Comparison of ENCODE assay signal across 8 mouse cellular contexts in the genomic region with DNA sequence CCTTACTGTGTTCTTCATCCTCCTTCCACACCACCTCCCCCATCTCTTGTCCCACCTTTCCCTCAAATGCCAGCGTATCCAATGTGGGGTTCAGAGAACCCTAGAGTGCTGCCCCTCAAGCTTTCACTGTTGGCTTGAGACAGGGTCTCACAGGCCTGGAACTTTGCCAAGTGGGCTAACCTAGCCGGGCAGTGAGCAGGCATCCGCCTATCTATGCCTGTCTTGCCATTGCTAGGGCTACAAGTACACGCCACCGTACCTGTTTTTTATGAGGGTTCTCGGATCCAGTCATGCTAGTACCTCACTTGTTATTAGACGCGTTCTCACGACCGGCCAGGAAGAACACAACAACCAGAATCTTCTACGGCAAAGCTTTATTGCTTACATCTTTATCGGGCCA. TPM values are rescaled to one million over a fixed set of nuclear protein-coding genes. Genes with fewer than 3 reads are reported as not detected.
A peak's percentile ranks its signal among the peaks of the same experiment; 100 is the strongest.
DNase-seq lines count a peak whose midpoint lies in the region; ATAC-seq and TF ChIP-seq lines count a peak whose summit lies in the region.
"Had no signal": no experiment of that assay in that cellular context is flagged by ENCODE, and none has a peak within 500 bp of the region (broad histone marks: within the 10 kb centered on the region; RNA-seq: fewer than 3 reads in every experiment).

No protein-coding gene starts in this region.

- no peak overlapping the region; the same call in 1 of the 2 replicates for H3K4me2 ChIP-seq in kidney, postnatal 0 days (ENCODE audit: low read length)
- H3K4me2 ChIP-seq in forebrain, embryonic 16.5 days (ENCODE audit: low read length) = 0 out of 2 replicates have a peak overlapping the region, but pooled peaks have one; percentile 20
- 0 out of 2 replicates have a peak overlapping the region, but pooled peaks have one; percentile 22 for H3K4me2 ChIP-seq in midbrain, embryonic 16.5 days (ENCODE audit: low read length)
- H3K4me2 ChIP-seq: midbrain, embryonic 12.5 days had no signal

- no peak overlapping the region for H3K9ac ChIP-seq in kidney, postnatal 0 days (ENCODE audit: low read depth, low read length)
- no peak overlapping the region for H3K9ac ChIP-seq in forebrain, embryonic 16.5 days (replicated peaks; ENCODE audit: low read depth, low read length)
- H3K9ac ChIP-seq in midbrain, embryonic 16.5 days (ENCODE audit: low read depth, low read length) = no peak overlapping the region
- H3K9ac ChIP-seq: midbrain, embryonic 12.5 days had no signal

- 0 out of 2 replicates have a peak, but pooled peaks have one; percentile 36 for ATAC-seq in kidney, postnatal 0 days (replicated peaks; ENCODE audit: low FRiP score, low read depth)
- ATAC-seq in forebrain, embryonic 16.5 days = no peak
- ATAC-seq in midbrain, embryonic 16.5 days = peak; percentile 54; the same call in 1 of the 2 replicates

- no peak for TF ChIP-seq CTCF in kidney, postnatal 0 days (IDR thresholded peaks at IDR 0.05; ENCODE audit: low read depth)

- no peaks in the 10 kb centered on the region for H3K4me1 ChIP-seq in kidney, postnatal 0 days (replicated peaks; ENCODE audit: insufficient read depth, low read length)
- no peaks in the 10 kb centered on the region for H3K4me1 ChIP-seq in forebrain, embryonic 16.5 days (replicated peaks; ENCODE audit: control insufficient read depth, insufficient read depth, low read length)
- no peaks in the 10 kb centered on the region for H3K4me1 ChIP-seq in midbrain, embryonic 16.5 days (ENCODE audit: control insufficient read depth, insufficient read depth, low read length)
- H3K4me1 ChIP-seq: midbrain, embryonic 12.5 days had no signal

- H3K4me3 ChIP-seq in kidney, postnatal 0 days (replicated peaks; ENCODE audit: low read depth, low read length) = no peak overlapping the region
- no peak overlapping the region for H3K4me3 ChIP-seq in forebrain, embryonic 16.5 days (replicated peaks; ENCODE audit: low read length)
- H3K4me3 ChIP-seq in midbrain, embryonic 16.5 days (ENCODE audit: low read depth, low read length) = no peak overlapping the region
- H3K4me3 ChIP-seq: midbrain, embryonic 12.5 days had no signal

- no peaks in the 10 kb centered on the region for H3K36me3 ChIP-seq in kidney, postnatal 0 days (ENCODE audit: insufficient read depth, low read length)
- no peaks in the 10 kb centered on the region for H3K36me3 ChIP-seq in forebrain, embryonic 16.5 days (ENCODE audit: control insufficient read depth, insufficient read depth)
- H3K36me3 ChIP-seq in midbrain, embryonic 16.5 days (ENCODE audit: control insufficient read depth, insufficient read depth, low read length) = no peaks in the 10 kb centered on the region
- H3K36me3 ChIP-seq: midbrain, embryonic 12.5 days had no signal

- intact Hi-C loops in gastrocnemius, postnatal 36 days (cut with DNase I) = no loop called here

- H3K27me3 ChIP-seq in kidney, postnatal 0 days (ENCODE audit: insufficient read depth, low read length) = no peaks in the 10 kb centered on the region
- H3K27me3 ChIP-seq in forebrain, embryonic 16.5 days (replicated peaks; ENCODE audit: control insufficient read depth, insufficient read depth, low read length) = no peaks in the 10 kb centered on the region
- H3K27me3 ChIP-seq in midbrain, embryonic 16.5 days (ENCODE audit: control insufficient read depth, insufficient read depth, low read depth, low read length) = no peaks in the 10 kb centered on the region
- H3K27me3 ChIP-seq: midbrain, embryonic 12.5 days had no signal

- WGBS in kidney, postnatal 0 days = 91% methylated on average over 11 of the region's 12 CpGs
- 86% methylated on average over 11 of the region's 12 CpGs for WGBS in forebrain, embryonic 16.5 days
- 89% methylated on average over 11 of the region's 12 CpGs for WGBS in midbrain, embryonic 16.5 days

- H3K27ac ChIP-seq in kidney, postnatal 0 days = no peak overlapping the region
- H3K27ac ChIP-seq in forebrain, embryonic 16.5 days (ENCODE audit: low read length) = no peak overlapping the region
- H3K27ac ChIP-seq in midbrain, embryonic 16.5 days (ENCODE audit: low read length) = no peak overlapping the region
- H3K27ac ChIP-seq: midbrain, embryonic 12.5 days had no signal

- H3K9me3 ChIP-seq in kidney, postnatal 0 days (replicated peaks; ENCODE audit: low read length) = no peaks in the 10 kb centered on the region
- no peaks in the 10 kb centered on the region for H3K9me3 ChIP-seq in forebrain, embryonic 16.5 days (ENCODE audit: control insufficient read depth, low read length)
- H3K9me3 ChIP-seq in midbrain, embryonic 16.5 days (replicated peaks; ENCODE audit: control insufficient read depth, low read length, poor library complexity, severe bottlenecking) = no peaks in the 10 kb centered on the region
- H3K9me3 ChIP-seq: midbrain, embryonic 12.5 days had no signal

- no peak for DNase-seq in kidney, postnatal 0 days (ENCODE audit: low spot score)
- no peak for DNase-seq in kidney, adult 11 months
- DNase-seq in cerebellum, adult 9-11 months = peak; percentile 20
- DNase-seq in gastrocnemius, postnatal 36 days = no peak
- DNase-seq in adrenal gland, adult 8-10 months = no peak

RNA-seq across cellular contexts. Expression of gene Marveld2, which starts 28.1 kb away (rescaled TPM):
- 17.0 TPM in 2 replicates for polyA plus RNA-seq in kidney, postnatal 0 days (2015; fragmentation: Nextera tagmentation; extraction: Ambion mirVana)
- polyA plus RNA-seq in forebrain, embryonic 16.5 days (2015; fragmentation: Nextera tagmentation; extraction: Ambion mirVana) = 1.2 and 1.5 TPM in 2 replicates
- 2.7 and 3.3 TPM in 2 replicates for polyA plus RNA-seq in midbrain, embryonic 16.5 days (2015; fragmentation: Nextera tagmentation; extraction: Ambion mirVana)
- total RNA-seq in gastrocnemius, postnatal 36 days (2021) = under 1 TPM; 0.23 to 0.42 TPM
- total RNA-seq in adrenal gland, adult 8-10 months (2022) = 1 to 10 TPM in 1 of 4 experiments, under 1 TPM in 3; 0.61 to 1.4 (median 0.83) TPM

RNA-seq across cellular contexts. Expression of gene Ocln, which starts 36.1 kb away (rescaled TPM):
- 35.3 and 37.8 TPM in 2 replicates for polyA plus RNA-seq in kidney, postnatal 0 days (2015; fragmentation: Nextera tagmentation; extraction: Ambion mirVana)
- polyA plus RNA-seq in forebrain, embryonic 16.5 days (2015; fragmentation: Nextera tagmentation; extraction: Ambion mirVana) = 7.8 and 9.8 TPM in 2 replicates
- 9.4 and 9.9 TPM in 2 replicates for polyA plus RNA-seq in midbrain, embryonic 16.5 days (2015; fragmentation: Nextera tagmentation; extraction: Ambion mirVana)
- total RNA-seq in gastrocnemius, postnatal 36 days (2021) = under 1 TPM in 1 of 2 experiments, not detected in 1; 0.13 TPM
- total RNA-seq in adrenal gland, adult 8-10 months (2022) = 10 to 100 TPM in 2 of 4 experiments, 1 to 10 TPM in 2; 6.6 to 28.6 (median 16.7) TPM
